Mouse (Mus musculus) megakaryocyte, embryonic 14.5 days (primary cell): Measurements from ENCODE around the gene Ccdc162.

Experiments used
- FLI1 ChIP-seq: IDR thresholded peaks from 2 replicates; pipeline ENCODE4 v1.6.1; 2012; ENCODE audit warnings: low read length, inconsistent platforms, mixed read lengths
- GATA1 ChIP-seq: IDR thresholded peaks from 3 replicates; pipeline ENCODE4 v1.6.1; 2012; ENCODE audit warnings: mixed read lengths, low read length, inconsistent platforms, borderline replicate concordance

DNA sequence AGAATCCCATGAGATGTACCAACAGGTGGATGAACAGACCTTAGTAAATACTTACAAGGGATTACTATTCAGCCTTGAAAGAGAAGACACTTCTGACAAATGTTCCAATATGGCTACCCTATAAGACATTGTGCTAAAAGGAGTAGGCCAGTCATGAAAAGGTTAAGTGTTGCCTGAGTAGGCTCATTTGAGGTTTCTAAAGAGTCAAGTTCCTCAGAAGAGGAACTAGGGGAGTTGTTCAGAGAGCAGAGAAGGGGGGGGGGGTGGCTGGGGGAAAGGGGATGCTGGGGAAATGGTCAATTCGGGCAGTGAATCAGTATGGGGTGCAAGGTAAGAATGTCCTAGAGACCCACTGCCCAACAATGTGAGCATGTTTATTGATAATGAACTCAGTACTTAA is 50.9 kb downstream of the Ccdc162 start:
- TF ChIP-seq GATA1: no peak
- TF ChIP-seq FLI1: no peak
